Mouse (Mus musculus) heart, postnatal 4 days (tissue): ENCODE measurements around the gene Rusc2. TPM values are rescaled to one million over a fixed set of nuclear protein-coding genes. Genes with fewer than 3 reads are reported as not detected.
A peak's percentile ranks its signal among the peaks of the same experiment; 100 is the strongest.

Experiments
- DNase-seq: peaks from one replicate; pipeline ENCODE4 v3.0.0; 2021
- total RNA-seq, 2 experiments: library from RNA; stranded (reverse); gene quantifications; 2 replicates each; pipeline ENCODE4 v1.2.3; 2021

Rusc2 gene
- total RNA-seq, result 10 to 100 TPM; 39.5 to 41.2 TPM

GRCm38 (mm10) chr4:43381408-43382154, at the start of gene Rusc2:
Rusc2 (plus strand) TSS chr4:43381979.
- peak; percentile 95 for DNase-seq

- no peak for DNase-seq
Measured at GRCm38 (mm10) chr4:43334771-43335170, 47.0 kb upstream of the Rusc2 start.

- no peak for DNase-seq
Measured at GRCm38 (mm10) chr4:43336176-43336575, 45.6 kb upstream of the Rusc2 start.

- no peak for DNase-seq
Measured at GRCm38 (mm10) chr4:43340096-43340804, 41.5 kb upstream of the Rusc2 start.

GRCm38 (mm10) chr4:43341276-43341891, 40.4 kb upstream of the Rusc2 start:
- DNase-seq, result no peak

GRCm38 (mm10) chr4:43342443-43342842, 39.3 kb upstream of the Rusc2 start:
- DNase-seq, result no peak

GRCm38 (mm10) chr4:43344932-43345331, 36.8 kb upstream of the Rusc2 start:
- DNase-seq, result no peak

- peak; percentile 16 for DNase-seq
Measured at GRCm38 (mm10) chr4:43349206-43349605, 32.6 kb upstream of the Rusc2 start.

- no peak for DNase-seq
Measured at GRCm38 (mm10) chr4:43350038-43350560, 31.7 kb upstream of the Rusc2 start.

GRCm38 (mm10) chr4:43353662-43354061, 28.1 kb upstream of the Rusc2 start:
- DNase-seq, result no peak

- DNase-seq, result no peak
Measured at GRCm38 (mm10) chr4:43364914-43365560, 16.7 kb upstream of the Rusc2 start.

GRCm38 (mm10) chr4:43367295-43367694, 14.5 kb upstream of the Rusc2 start:
- DNase-seq, result no peak

- no peak for DNase-seq
Measured at GRCm38 (mm10) chr4:43367787-43368186, 14.0 kb upstream of the Rusc2 start.

- no peak for DNase-seq
Measured at GRCm38 (mm10) chr4:43371406-43371805, 10.4 kb upstream of the Rusc2 start.

GRCm38 (mm10) chr4:43372155-43372554, 9.6 kb upstream of the Rusc2 start:
- no peak for DNase-seq

- no peak for DNase-seq
Measured at GRCm38 (mm10) chr4:43374266-43374665, 7.5 kb upstream of the Rusc2 start.

- no peak for DNase-seq
Measured at GRCm38 (mm10) chr4:43379601-43380000, 2.2 kb upstream of the Rusc2 start.

- no peak for DNase-seq
Measured at GRCm38 (mm10) chr4:43380951-43381350, 828 bp upstream of the Rusc2 start.

- peak; percentile 25 for DNase-seq
Measured at GRCm38 (mm10) chr4:43382155-43383020, 609 bp downstream of the Rusc2 start.

GRCm38 (mm10) chr4:43383246-43384082, 1.7 kb downstream of the Rusc2 start:
- no peak for DNase-seq

- DNase-seq, result no peak
Measured at GRCm38 (mm10) chr4:43384083-43384460, 2.3 kb downstream of the Rusc2 start.
